Mouse (Mus musculus): ENCODE results near the gene Gpx3.

DNA sequence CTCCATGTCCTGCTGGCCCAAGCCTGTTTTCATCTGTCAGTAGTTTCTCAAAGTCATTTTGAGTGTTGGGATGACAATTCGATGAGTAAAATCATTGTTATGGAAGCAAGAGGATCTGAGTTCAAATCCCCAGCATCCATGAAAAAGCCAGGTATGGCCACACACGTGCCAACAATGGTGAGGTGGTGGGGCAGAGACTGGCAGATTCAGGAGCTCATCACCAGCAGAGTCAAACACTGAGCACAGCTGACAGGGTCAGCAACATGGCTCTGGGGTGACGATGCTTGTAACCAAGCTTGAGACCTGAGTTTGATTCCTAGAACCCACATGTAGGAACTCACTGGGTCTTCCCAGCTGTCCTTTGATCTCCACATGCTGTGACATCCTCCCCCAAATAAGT is 2.8 kb downstream of the Gpx3 start:
- TF ChIP-seq GATA1 (IDR thresholded peaks at IDR 0.05; ENCODE audit: low read length), result no peak
- TF ChIP-seq TAL1 (IDR thresholded peaks at IDR 0.05; ENCODE audit: low read length), result no peak

Data from erythroblast, embryonic 14.5 days (primary cell).